Mouse (Mus musculus) heart, embryonic 14.5 days (tissue): Measurements from ENCODE around the gene Rab3gap1. TPM values are rescaled to one million over a fixed set of nuclear protein-coding genes. Genes with fewer than 3 reads are reported as not detected.

ENCODE experiments used
- ATAC-seq: fragments of 200-750 bp; cut with Nextera tagmentation; 2 replicates; pipeline ENCODE4 v1.8.0; 2017; ENCODE audit warnings: low read depth, moderate TSS enrichment; ENCODE audit not compliant: insufficient number of reproducible peaks, insufficient read depth, low FRiP score
- H3K27ac ChIP-seq, 2 experiments: fragments of 200-500 bp in 1 of 2; fragments of 300-500 bp in 1 of 2; sonication (generic) in 1 of 2; replicated peaks in 1 of 2; 2 replicates each; pipeline ENCODE4 v1.5.1; 2012 to 2014; ENCODE audit warnings: low read depth in 2 of 2, low read length in 2 of 2, control low read depth in 1 of 2, mild to moderate bottlenecking in 1 of 2, mixed read lengths in 1 of 2; ENCODE audit not compliant: control insufficient read depth in 1 of 2, insufficient read depth in 1 of 2
- H3K27me3 ChIP-seq: fragments of 300-500 bp; sonication (generic); 2 replicates; pipeline ENCODE4 v1.6.1; 2014; ENCODE audit warnings: mild to moderate bottlenecking, low read length, control low read depth; ENCODE audit not compliant: control insufficient read depth, insufficient read depth
- H3K36me3 ChIP-seq: fragments of 300-500 bp; sonication (generic); 2 replicates; pipeline ENCODE4 v1.6.1; 2014; ENCODE audit warnings: mild to moderate bottlenecking, control low read depth, low read length, mixed read lengths; ENCODE audit not compliant: control insufficient read depth, insufficient read depth
- H3K4me1 ChIP-seq, 2 experiments: fragments of 200-500 bp in 1 of 2; fragments of 300-500 bp in 1 of 2; sonication (generic) in 1 of 2; 2 replicates each; pipeline ENCODE4 v1.6.1; 2012 to 2014; ENCODE audit warnings: low read length in 2 of 2, control low read depth in 1 of 2, mixed read lengths in 1 of 2; ENCODE audit not compliant: control insufficient read depth in 2 of 2, insufficient read depth in 2 of 2
- H3K4me2 ChIP-seq: fragments of 300-500 bp; sonication (generic); 2 replicates; pipeline ENCODE4 v1.6.1; 2014; ENCODE audit warnings: mild to moderate bottlenecking, low read length
- H3K4me3 ChIP-seq, 2 experiments: fragments of 200-500 bp in 1 of 2; fragments of 300-500 bp in 1 of 2; sonication (generic) in 1 of 2; 2 replicates each; pipeline ENCODE4 v1.5.1; 2012 to 2014; ENCODE audit warnings: low read length in 2 of 2, mild to moderate bottlenecking in 2 of 2, control low read depth in 1 of 2, low read depth in 1 of 2, moderate library complexity in 1 of 2; ENCODE audit not compliant: control insufficient read depth in 1 of 2, insufficient read depth in 1 of 2
- H3K9ac ChIP-seq: fragments of 300-500 bp; sonication (generic); 2 replicates; pipeline ENCODE4 v1.6.1; 2014; ENCODE audit warnings: mild to moderate bottlenecking, low read length
- H3K9me3 ChIP-seq: fragments of 300-500 bp; sonication (generic); 2 replicates; pipeline ENCODE4 v1.6.1; 2016; ENCODE audit warnings: low read length, control low read depth; ENCODE audit not compliant: control insufficient read depth
- WGBS: fragments of 180-500 bp; shearing (Covaris S2); extraction: QIAGEN DNeasy Blood & Tissue Kit; methylation state at CpG from one replicate; pipeline ENCODE4 v1.1.7; 2014; 5-methylcytosine and 5-hydroxymethylcytosine counted together
- polyA plus RNA-seq: library from polyadenylated mRNA; unstranded; fragments of >200 nt; fragmentation: Nextera tagmentation; extraction: Ambion mirVana; gene quantifications from 2 replicates; pipeline ENCODE4 v1.2.1, GENCODE M21; 2014

The Rab3gap1 gene
- polyA plus RNA-seq, 1 experiment from 2014 or later = 29.7 TPM

- peaks cover 6% of the 10 kb centered on the region; the same call in 1 of the 2 replicates for H3K36me3 ChIP-seq
- no peak overlapping the region for H3K9ac ChIP-seq
- no peak overlapping the region for H3K4me2 ChIP-seq
- WGBS = 74% methylated on average over 4 of the region's 4 CpGs
- no peaks in the 10 kb centered on the region for H3K27me3 ChIP-seq
- H3K4me3 ChIP-seq = no peak overlapping the region
- peaks cover 0 to 3% of the 10 kb centered on the region in 2 experiments; a peak in 1 of 4 replicates for H3K4me1 ChIP-seq
- H3K27ac ChIP-seq = no peak overlapping the region
- no peak for ATAC-seq
- no peaks in the 10 kb centered on the region for H3K9me3 ChIP-seq
Observed at GRCm38 (mm10) chr1:127970870-127971269, 102.3 kb downstream of the Rab3gap1 start.

GRCm38 (mm10) chr1:127974082-127974481 lies 105.5 kb downstream of the Rab3gap1 start:
- no peak overlapping the region for H3K4me2 ChIP-seq
- H3K4me1 ChIP-seq = peaks cover 0 to 3% of the 10 kb centered on the region in 2 experiments; a peak in 1 of 4 replicates
- no peak overlapping the region for H3K27ac ChIP-seq
- H3K4me3 ChIP-seq = no peak overlapping the region
- WGBS = 87% methylated on average over 4 of the region's 4 CpGs
- H3K9ac ChIP-seq = no peak overlapping the region
- H3K9me3 ChIP-seq = no peaks in the 10 kb centered on the region
- peaks cover 6% of the 10 kb centered on the region; the same call in 1 of the 2 replicates for H3K36me3 ChIP-seq
- H3K27me3 ChIP-seq = no peaks in the 10 kb centered on the region
- no peak for ATAC-seq

- no peak overlapping the region for H3K9ac ChIP-seq
- H3K4me3 ChIP-seq = no peak overlapping the region
- WGBS = 74% methylated on average over 2 of the region's 2 CpGs
- H3K9me3 ChIP-seq = no peaks in the 10 kb centered on the region
- no peaks in the 10 kb centered on the region for H3K27me3 ChIP-seq
- peaks cover 0 to 3% of the 10 kb centered on the region in 2 experiments; a peak in 1 of 4 replicates for H3K4me1 ChIP-seq
- H3K4me2 ChIP-seq = no peak overlapping the region
- peaks cover 2% of the 10 kb centered on the region; the same call in 1 of the 2 replicates for H3K36me3 ChIP-seq
- no peak for ATAC-seq
- H3K27ac ChIP-seq = no peak overlapping the region
Observed at GRCm38 (mm10) chr1:127975676-127976075, 107.1 kb downstream of the Rab3gap1 start.

- no peak overlapping the region for H3K4me3 ChIP-seq
Observed at GRCm38 (mm10) chr1:127976106-127976505, 107.5 kb downstream of the Rab3gap1 start.

GRCm38 (mm10) chr1:127978125-127978524 lies 109.6 kb downstream of the Rab3gap1 start:
- Histone ChIP-seq H3K27me3 (no peaks in the 10 kb centered on the region), H3K9ac (no peak overlapping the region), H3K4me1 (peaks cover 0 to 3% of the 10 kb centered on the region in 2 experiments; a peak in 1 of 4 replicates), H3K9me3 (no peaks in the 10 kb centered on the region), H3K36me3 (no peaks in the 10 kb centered on the region), H3K4me3 (no peak overlapping the region), H3K27ac (no peak overlapping the region), H3K4me2 (no peak overlapping the region)
- ATAC-seq = no peak
- 79% methylated on average over 1 of the region's 1 CpGs for WGBS

More at GRCm38 (mm10) chr1:127976106-127976505, 107.5 kb downstream of the Rab3gap1 start:
- WGBS = 85% methylated on average over 6 of the region's 6 CpGs
- no peak overlapping the region for H3K27ac ChIP-seq
- no peaks in the 10 kb centered on the region; the same call in 1 of the 2 replicates for H3K36me3 ChIP-seq
- no peaks in the 10 kb centered on the region for H3K27me3 ChIP-seq
- H3K4me1 ChIP-seq = peaks cover 0 to 3% of the 10 kb centered on the region in 2 experiments; a peak in 1 of 4 replicates
- no peak overlapping the region for H3K9ac ChIP-seq
- ATAC-seq = no peak
- no peaks in the 10 kb centered on the region for H3K9me3 ChIP-seq
- H3K4me2 ChIP-seq = no peak overlapping the region

- WGBS = 73% methylated on average over 2 of the region's 2 CpGs
- no peak overlapping the region for H3K4me2 ChIP-seq
- no peaks in the 10 kb centered on the region for H3K36me3 ChIP-seq
- no peaks in the 10 kb centered on the region for H3K27me3 ChIP-seq
- H3K9ac ChIP-seq = no peak overlapping the region
- no peak for ATAC-seq
- H3K4me3 ChIP-seq = no peak overlapping the region
- H3K4me1 ChIP-seq = no peaks in the 10 kb centered on the region; a peak in 1 of 4 replicates
- H3K9me3 ChIP-seq = no peaks in the 10 kb centered on the region
- no peak overlapping the region for H3K27ac ChIP-seq
Observed at GRCm38 (mm10) chr1:127980911-127981559, 112.5 kb downstream of the Rab3gap1 start.

GRCm38 (mm10) chr1:127982268-127982667 lies 113.7 kb downstream of the Rab3gap1 start:
- no peaks in the 10 kb centered on the region for H3K36me3 ChIP-seq
- H3K27me3 ChIP-seq = no peaks in the 10 kb centered on the region
- H3K4me1 ChIP-seq = no peaks in the 10 kb centered on the region
- no peak overlapping the region for H3K9ac ChIP-seq
- H3K27ac ChIP-seq = no peak overlapping the region
- no peak overlapping the region for H3K4me2 ChIP-seq
- no peaks in the 10 kb centered on the region for H3K9me3 ChIP-seq
- WGBS = 70% methylated on average over 3 of the region's 3 CpGs
- ATAC-seq = no peak
- no peak overlapping the region for H3K4me3 ChIP-seq
